Mouse (Mus musculus) frontal cortex, postnatal 10 days (tissue): ENCODE measurements at regions not wholly inside any gene's neighbourhood (a gene's known extent, or its start where the extent isn't known, plus 50 kb on each side); places are given as distances from the start of the nearest gene placed in this dataset.

Source experiments
- DNase-seq, 2 experiments: peaks; one replicate each; pipeline ENCODE4 v3.0.0; 2022; ENCODE audit warnings: low spot score in 2 of 2, mixed read lengths in 1 of 2

DNA sequence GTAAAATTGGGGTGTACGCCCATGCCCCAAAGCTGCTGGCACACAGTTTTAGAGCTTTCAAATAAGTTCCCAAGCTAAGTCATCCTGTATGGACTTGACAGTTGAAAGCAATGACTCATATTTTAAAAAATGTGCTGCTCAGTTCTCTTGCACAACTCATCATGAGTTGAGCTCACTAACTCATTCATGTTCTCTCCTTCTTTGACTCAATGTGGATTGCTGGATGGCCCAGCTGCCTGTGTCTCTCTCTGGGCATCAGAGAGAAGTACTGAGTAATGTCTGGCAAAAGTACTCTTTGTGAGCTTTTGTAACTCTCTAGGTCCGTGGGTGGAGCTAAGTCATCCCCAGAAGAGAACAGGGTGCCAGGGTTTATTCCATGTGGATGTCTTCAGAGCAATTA, 355.3 kb downstream of the Rnd3 start:
- DNase-seq = no peak

DNA sequence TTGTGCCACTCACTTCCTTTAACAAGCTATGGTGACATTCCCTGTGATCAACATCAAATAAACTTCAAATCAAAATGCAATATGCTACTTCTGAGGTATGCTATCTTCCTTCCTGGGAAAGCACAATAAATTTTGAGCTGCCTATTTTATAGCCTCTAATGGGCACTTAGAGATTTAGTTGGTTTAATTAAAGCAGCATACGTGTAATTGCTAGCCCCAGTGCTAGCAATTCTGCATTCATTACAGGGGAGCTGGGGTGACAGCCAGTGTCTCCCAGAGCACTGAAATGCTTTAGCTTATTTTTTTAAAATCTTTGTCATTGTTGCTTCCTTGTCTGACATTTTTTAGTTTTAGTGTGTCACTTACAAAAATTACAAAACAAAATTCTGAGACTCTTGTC, 355.8 kb downstream of the Rnd3 start:
- no peak for DNase-seq

DNA sequence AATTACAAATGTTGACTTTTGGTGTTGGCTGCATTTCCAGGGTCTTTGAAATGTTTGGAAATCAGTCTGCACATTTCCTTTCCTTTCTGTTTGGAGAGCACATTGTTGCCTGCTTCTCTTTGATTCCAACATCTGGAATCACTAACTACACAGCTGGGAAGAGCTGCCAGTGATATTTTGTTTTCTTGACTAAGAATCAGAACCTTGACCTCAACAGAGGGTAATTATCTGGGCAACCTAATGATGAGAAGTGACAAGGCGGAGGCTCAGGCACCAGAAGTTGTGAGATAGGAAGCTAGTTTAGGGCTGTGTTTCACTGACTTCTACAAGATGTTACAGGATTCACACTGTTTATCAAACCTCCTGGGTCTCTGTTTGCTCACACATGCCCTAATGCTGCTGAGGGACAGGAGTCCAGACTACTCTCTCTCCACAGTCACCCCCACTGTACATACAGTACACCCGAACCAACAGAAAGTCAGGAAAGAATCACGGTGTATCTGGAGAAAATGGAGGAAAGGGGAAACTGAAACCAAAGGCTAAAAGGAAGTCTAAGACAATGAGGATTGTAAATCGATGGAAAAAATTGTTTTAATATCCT, 359.8 kb downstream of the Rnd3 start:
- DNase-seq = no peak

DNA sequence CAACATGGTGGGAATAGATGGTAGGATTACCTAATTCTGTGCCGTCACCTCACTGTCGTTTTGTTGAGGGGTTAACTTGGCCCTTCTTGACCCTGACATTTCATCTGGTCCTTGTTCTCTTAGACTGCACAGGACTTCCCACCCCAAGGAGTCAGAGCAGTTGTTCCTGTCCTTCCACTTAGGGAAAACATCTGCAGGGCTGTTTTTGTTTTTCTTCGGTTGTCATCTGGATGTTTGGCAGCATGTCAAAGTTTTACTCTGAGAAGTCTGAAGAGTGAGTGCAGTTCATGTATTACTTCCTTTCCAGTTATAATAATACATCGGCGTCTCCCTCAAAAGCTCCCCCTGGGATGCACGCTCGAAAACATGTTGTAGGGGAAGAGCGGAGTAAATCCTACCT, 376.8 kb downstream of the Rnd3 start:
- DNase-seq = no peak

DNA sequence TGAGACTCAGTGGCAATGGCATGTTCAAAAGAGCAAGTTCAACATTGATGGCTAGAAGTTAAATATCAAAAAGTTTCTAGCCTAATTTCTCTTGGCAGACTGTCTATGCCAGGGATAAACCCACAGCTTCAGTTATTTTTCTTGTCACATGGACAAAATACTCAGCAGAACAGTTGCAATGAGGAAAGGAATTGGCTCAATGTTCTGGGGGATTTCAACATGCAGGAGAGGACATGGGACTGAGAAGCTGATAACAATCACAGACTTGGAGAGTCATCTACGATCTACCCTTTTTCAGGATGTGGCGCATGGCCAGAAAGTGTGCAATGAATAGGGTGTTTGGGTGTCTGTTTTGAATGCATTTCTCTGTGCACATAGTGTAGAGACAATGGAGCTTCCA, 389.9 kb downstream of the Rnd3 start:
- no peak for DNase-seq

DNA sequence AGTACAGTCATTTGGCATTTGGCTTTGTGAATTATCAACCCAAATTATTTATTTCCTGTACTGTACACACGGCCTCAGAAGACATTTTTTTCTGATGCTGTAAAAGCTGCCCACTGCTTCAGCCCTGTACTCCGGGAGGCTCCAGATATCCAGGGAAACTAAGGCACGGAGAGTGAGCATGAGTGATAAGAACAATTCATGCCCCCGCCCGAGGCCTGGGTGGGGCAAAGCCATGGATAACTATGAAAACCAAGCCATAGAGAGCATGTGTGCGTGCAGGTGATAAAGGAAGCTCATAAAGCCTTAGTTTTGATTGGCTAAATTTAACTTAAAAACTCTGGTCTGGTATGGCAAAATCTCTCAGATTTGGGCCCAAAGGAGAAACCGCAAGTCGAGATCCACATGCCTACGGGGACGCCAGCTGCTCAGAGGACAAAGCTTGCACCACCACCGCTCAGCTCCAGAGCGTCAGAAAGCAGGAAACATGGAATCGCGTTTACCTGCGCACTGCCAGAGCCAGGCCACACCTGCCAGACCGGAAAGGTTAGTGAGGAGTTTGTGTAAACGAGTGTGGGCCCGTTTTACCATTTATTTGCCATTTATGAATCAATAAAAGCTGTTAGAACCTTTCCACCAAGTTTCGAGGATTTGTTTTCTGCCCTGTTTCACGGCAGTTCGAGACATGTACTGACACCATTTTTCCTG, 390.9 kb downstream of the Rnd3 start:
- DNase-seq = no peak

DNA sequence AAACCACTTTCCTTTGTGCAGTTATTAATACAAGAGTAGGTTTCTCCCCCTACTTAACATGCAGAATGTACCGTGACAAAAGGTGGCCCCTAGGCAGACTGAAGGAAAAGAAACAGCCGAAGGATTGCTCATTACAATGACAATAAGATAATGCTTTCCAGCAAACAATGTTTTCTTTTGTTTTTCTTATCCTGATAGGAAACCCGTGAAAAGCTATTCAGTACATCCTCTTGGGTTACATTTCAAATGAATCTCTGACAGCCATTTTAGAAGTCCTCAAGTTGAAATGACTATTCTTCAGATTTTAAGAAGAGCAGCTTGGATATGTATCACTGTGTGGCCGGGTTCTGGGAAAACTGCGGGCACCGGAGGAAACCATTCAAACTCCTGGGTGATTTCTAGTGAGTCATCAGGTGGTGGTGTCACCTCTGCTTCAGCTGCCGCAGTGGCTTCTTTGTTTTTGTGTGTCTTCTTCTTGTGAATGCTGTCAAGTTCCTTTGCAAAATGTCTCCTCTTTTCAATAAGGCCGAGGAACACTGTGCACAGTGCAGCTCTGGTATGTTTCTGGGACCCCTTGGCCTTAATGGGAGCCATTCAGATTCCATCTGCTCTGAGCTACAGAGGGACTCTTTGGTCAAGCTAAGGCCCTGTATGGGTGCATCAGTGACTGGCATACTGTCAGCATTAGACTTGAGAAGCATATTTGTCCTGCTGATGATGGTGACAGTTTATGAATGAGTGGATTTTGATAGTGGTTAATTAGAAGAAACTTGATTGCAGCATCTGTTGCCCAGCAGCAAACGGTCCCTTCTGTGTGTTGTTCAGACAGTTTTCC, 393.1 kb downstream of the Rnd3 start:
- no peak for DNase-seq

DNA sequence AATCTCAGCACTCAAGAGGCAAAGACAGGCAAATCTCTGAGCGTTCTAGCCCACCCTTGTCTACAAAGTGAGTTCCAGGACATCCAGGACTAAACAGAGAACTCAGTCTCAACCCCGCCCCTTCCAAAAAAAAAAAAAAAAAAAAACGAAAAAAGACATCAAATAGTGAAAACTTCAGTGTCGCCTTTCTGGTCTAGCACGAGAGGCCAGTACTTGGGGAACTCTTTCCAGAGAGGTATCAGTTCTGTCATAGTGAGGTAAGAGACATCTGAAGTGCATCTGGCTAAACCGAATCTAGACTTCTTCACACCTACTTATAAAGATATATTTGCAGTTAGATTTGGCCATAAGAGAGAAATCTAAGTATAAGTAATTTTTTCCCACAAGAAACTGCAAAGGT, 393.8 kb downstream of the Rnd3 start:
- DNase-seq = no peak

DNA sequence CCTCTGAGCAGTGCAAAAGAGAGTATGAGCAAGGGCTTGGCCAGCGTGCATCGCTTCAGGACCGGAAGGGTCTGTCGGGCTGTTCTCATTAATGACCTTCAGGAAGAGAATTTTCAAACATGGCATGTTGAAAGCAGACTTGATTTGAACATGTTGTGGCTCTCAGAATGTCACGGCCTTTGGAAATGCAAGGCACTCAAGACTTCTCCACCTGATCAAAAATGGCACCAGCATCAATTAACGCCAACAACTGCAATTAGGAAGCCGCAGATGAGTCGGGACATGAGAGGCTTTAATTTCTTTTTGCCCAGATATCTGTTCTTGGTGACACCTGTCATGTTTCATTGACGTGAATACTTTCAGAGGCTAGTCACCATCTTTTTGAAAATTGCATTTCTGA, 396.5 kb downstream of the Rnd3 start:
- no peak for DNase-seq

DNA sequence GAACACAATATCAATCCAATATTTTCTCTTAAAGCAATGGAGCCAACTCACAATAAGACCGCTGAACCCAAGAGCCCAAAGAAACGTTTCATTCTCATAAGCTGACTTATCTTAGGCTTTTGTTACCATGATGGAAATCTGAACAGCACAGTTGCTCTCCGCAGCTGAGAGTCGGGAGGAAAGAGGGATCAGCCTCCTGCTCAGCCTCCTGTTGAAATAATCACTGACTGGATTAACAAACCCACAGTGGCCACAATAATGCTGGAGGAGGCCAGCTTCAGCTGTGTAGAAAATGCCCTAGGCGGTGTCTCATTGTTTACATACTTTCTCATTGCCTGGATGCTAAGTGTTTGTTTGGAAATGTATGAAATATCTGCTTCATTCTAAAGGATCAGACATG, 398.1 kb downstream of the Rnd3 start:
- DNase-seq = no peak

DNA sequence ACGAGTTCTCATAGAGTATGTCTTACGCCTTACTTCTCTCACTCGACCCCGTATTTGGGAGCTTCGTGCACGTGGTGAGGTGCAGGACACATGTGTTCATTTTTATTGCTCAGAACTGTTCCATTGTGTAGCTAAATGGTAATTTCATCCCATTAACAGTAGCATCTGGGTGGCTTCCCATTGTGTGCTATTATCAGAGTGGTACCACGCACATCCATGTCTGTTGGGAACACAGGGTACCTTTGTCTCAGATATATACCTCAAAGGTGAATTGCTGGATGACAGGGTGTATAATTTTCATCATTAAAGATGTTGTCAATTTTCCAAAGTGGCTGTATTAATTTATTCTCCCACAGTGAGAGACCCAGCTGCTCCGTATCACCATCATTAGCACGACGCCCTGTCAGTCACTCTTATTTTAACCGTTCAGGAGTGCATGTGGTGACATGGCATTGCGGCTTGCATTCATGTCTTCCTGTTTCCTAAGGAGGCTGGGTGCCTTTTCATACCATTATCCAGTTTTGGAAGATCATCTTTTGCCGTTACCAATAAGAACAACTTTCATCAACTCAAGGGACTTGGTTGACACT, 404.2 kb downstream of the Rnd3 start:
- DNase-seq = no peak

DNA sequence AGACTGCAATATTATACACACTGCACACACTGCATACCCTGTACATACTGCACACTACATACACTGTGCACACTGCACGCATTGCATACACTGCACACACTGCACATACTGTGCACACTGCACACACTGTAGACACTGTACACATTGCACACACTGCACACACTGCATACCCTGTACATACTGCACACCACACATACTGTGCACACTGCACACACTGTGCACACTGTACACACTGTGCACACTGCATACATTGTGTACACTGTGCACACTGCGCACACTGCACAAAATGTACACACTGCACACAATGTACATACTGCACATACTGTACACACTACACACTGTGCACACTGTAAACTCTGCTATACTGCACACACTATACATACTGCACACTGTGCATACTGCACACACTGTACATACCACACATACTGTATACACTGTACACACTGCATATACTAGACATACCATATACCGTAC, 405.1 kb downstream of the Rnd3 start:
- DNase-seq = no peak

DNA sequence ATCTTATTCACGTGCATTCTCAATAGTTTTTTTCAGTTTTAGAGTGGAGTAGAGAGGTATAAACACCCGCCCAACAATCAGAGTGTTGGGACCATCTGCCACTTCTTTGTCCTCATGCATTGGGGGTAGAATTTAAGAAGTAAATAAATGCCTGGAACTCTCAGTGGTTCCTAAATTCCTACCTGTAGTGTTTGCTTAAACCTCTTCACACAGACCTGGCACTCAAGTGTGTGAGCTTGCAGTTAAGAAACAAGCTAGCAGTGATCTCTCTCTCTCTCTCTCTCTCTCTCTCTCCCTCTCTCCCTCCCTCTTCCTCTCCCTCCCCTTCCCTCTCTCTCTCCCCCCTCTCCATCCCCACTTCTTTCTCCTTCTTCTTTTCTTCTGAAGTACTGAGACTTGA, 406.5 kb downstream of the Rnd3 start:
- DNase-seq = no peak

DNA sequence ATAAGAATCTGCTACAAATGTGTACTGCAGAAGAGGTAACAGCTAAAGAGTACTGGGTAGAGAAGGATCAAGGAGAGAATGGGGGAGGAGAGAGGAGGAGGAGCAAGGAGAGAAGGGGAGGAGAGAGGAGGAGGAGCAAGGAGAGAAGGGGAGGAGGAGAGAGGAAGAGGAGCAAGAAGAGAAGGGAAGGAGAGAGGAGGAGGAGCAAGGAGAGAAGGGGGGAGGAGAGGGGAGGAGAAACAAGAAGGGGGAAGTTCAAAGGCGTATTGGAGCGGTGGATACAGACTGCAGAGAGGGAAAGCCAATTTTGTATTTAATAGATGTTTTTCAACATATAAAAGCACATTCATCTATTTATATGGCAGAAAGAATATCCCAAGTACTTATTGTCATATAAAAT, 407.6 kb downstream of the Rnd3 start:
- DNase-seq = no peak

DNA sequence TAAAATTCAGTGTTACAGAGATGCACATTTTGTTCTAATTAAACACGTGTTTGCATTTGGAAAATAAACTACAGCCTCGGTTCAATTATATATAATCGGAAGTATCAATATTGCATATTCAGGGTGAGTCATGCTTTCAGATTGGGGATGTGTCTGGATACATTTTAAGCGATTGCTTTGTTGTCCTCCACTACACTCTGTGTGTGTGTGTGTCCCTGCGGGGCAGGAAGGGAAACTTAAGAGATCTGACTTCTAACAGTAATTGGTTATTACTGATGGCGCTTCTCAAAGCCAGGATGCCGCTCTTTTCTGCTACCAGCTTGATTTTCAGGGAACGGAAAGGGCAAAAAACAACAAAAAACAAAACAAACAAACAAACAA, 409.3 kb downstream of the Rnd3 start:
- no peak for DNase-seq

DNA sequence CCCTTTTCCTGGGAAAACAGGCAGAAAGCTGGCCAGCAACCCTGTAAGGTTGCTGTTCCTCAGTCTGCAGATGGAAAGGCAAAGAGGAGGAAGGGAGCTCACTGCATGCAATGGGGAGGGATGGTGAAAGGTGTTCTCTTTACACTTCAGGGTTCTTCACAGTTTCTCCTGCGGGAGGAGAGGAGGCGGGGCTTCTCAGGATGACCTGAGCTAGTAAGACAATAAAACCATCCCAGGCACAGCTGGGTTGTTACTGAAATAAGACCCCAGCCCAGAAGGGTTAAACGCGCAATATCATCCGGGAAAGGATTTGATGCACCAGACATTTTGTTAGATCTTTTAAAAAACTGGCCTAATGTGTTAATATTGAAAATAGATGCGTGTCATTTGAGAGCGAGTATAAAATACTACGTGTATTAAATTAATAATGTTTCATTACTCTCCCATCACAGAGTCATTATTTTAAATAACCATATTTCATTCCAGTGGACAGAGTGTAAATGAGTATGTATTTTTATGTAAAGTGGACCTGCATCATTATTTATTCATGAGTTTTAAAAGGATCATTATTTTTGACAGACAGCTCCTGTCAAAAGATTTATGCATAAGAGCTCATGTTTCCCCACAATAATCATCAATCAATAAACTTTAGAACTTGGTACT, 409.8 kb downstream of the Rnd3 start:
- no peak for DNase-seq

DNA sequence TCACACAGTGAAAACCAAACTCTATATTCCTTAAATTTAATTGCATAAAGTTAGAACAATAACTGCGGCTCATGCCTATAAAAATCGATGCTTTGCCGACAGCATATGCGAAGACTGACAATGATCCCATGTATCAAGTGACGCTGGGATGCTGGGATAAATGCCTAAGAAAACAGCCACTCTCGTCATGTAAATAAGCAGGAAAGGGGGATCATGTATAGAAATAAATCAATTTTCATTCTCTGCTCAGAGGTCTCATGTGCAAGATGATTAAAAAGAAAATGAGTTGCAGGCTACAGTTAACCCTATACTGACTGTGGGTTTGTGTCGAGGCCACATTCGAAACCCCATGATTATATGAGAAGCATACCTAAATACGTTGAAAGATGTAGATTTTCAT, 411.2 kb downstream of the Rnd3 start:
- DNase-seq = no peak

DNA sequence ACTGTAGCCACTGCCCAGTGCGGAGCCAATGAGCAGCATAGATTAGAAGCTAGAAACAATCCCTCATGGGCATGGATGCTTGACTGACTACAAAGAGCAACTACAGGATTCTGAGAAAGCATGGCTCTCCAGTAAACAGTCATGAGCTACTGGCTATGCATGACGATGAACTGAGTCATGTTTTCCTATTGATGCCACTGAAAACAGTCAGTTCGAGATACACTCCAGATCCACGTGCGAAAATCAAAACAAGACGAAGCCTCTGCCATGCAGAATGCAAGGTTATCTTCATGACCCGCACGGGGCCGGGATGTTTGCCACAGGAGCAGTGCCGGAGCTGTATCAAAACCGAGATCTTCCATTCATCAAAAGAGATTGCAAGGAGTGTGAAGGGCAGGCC, 413.9 kb downstream of the Rnd3 start:
- no peak for DNase-seq

DNA sequence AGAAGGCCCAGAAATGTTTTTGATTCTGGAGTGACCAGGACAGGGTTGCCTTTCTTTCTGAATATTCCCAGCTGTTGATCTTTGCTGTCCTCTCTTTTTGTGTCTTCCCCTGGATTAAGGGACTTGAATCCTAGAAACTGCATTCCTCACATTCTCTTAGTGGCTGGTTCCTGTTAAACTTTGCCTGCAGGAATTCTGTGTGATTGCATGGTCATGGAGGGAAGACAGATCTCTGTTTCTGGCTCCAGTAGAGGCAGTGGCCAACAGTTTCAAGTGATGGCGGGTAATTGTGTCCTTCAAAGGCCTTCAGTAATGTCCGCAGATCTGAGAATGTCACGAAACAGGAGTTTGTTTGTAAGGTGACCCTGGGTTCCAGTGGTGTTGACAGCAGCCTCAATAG, 410.1 kb upstream of the Mmadhc start:
- no peak for DNase-seq

DNA sequence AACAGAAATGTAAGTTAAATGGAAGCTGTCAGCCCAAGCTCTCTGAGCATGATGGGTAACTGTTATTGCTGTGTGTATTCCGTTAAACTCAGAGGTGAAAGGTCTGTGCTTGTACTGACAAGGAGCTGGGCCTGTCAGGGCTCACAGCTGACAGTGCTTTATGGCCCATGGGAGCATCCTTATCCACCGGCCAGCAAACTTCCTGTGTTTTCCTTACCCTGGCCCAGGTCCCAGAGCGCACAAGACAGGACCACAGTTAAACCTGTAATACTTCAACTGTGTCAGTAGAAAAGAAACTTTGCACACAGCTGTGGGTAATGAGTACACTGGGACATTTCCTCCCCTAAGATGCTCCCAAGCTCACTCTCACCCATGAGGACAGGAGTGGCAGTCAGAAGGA, 407.7 kb upstream of the Mmadhc start:
- no peak for DNase-seq

DNA sequence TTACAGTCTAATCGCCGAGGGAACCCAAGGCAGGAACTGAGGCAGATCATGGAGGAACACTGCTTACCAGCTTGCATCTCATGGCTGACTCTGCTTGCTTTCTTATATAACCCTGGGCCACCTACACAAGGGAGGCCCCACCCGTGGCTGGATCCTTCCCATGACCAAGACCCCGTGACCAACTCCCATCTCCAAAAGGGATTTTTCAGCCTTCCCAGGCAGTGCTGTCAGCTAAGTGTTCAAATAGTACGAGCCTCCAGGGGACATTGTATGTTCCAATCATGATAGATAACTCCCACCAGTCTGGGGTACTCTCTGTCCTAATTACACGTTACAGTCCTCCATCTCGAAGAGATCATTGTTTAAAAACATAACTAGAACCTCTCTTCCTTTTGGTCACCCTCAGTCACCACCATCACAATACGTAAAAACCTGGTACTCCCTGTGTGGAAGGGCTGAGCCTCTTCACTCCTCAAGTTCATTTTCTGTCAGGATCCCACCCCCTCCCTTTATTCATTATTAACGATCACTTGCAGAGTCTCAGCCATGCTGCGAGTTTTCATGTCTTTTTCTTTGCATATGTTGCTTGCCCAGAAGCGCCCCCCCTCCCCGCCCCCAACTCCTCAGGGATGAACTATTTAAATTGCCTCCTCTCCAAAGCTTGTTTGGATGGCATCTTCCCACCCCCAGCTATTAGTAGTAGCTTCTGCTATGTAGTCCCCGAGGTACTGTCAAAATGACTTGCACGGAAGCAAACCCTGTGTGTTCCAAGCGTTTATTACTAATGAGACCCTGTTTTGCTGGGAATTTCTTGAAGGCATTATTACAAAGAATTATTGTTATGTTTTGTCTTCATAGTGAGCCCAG, 406.2 kb upstream of the Mmadhc start:
- no peak for DNase-seq
